Mouse (Mus musculus) heart, embryonic 15.5 days (tissue): ENCODE data around the gene Crnkl1. TPM values are rescaled to one million over a fixed set of nuclear protein-coding genes. Genes with fewer than 3 reads are reported as not detected.

Experiments
- ATAC-seq: fragments of 200-750 bp; cut with Nextera tagmentation; replicated peaks from 2 replicates; pipeline ENCODE4 v1.8.0; 2017; ENCODE audit warnings: low read depth, moderate TSS enrichment; ENCODE audit not compliant: insufficient number of reproducible peaks, insufficient read depth, low FRiP score
- H3K27ac ChIP-seq: fragments of 300-500 bp; sonication (generic); 2 replicates; pipeline ENCODE4 v1.5.1; 2015; ENCODE audit warnings: mild to moderate bottlenecking, inconsistent platforms
- H3K27me3 ChIP-seq: fragments of 300-500 bp; sonication (generic); 2 replicates; pipeline ENCODE4 v1.6.1; 2015; ENCODE audit warnings: inconsistent platforms
- H3K36me3 ChIP-seq: fragments of 300-500 bp; sonication (generic); 2 replicates; pipeline ENCODE4 v1.6.1; 2015; ENCODE audit warnings: mild to moderate bottlenecking, inconsistent platforms
- H3K4me1 ChIP-seq: fragments of 300-500 bp; sonication (generic); replicated peaks from 2 replicates; pipeline ENCODE4 v1.6.1; 2015; ENCODE audit warnings: inconsistent platforms
- H3K4me2 ChIP-seq: fragments of 300-500 bp; sonication (generic); 2 replicates; pipeline ENCODE4 v1.6.1; 2015; ENCODE audit warnings: inconsistent platforms, mild to moderate bottlenecking, moderate library complexity
- H3K4me3 ChIP-seq: fragments of 300-500 bp; sonication (generic); 2 replicates; pipeline ENCODE4 v1.5.1; 2015; ENCODE audit warnings: mild to moderate bottlenecking, inconsistent platforms
- H3K9ac ChIP-seq: fragments of 300-500 bp; sonication (generic); 2 replicates; pipeline ENCODE4 v1.6.1; 2015; ENCODE audit warnings: mild to moderate bottlenecking, inconsistent platforms
- H3K9me3 ChIP-seq: fragments of 300-500 bp; sonication (generic); replicated peaks from 2 replicates; pipeline ENCODE4 v1.6.1; 2016; ENCODE audit warnings: inconsistent platforms
- WGBS: fragments of 180-500 bp; shearing (Covaris S2); methylation state at CpG from one replicate; pipeline ENCODE4 v1.1.7; 2015; ENCODE audit warnings: mixed read lengths; 5-methylcytosine and 5-hydroxymethylcytosine counted together
- polyA plus RNA-seq: library from polyadenylated mRNA; unstranded; fragments of >200 nt; fragmentation: Nextera tagmentation; extraction: Ambion mirVana; gene quantifications from 2 replicates; pipeline ENCODE4 v1.2.1, GENCODE M21; 2015

The Crnkl1 gene
- polyA plus RNA-seq, 1 experiment from 2014 or later = 14.7 TPM

DNA sequence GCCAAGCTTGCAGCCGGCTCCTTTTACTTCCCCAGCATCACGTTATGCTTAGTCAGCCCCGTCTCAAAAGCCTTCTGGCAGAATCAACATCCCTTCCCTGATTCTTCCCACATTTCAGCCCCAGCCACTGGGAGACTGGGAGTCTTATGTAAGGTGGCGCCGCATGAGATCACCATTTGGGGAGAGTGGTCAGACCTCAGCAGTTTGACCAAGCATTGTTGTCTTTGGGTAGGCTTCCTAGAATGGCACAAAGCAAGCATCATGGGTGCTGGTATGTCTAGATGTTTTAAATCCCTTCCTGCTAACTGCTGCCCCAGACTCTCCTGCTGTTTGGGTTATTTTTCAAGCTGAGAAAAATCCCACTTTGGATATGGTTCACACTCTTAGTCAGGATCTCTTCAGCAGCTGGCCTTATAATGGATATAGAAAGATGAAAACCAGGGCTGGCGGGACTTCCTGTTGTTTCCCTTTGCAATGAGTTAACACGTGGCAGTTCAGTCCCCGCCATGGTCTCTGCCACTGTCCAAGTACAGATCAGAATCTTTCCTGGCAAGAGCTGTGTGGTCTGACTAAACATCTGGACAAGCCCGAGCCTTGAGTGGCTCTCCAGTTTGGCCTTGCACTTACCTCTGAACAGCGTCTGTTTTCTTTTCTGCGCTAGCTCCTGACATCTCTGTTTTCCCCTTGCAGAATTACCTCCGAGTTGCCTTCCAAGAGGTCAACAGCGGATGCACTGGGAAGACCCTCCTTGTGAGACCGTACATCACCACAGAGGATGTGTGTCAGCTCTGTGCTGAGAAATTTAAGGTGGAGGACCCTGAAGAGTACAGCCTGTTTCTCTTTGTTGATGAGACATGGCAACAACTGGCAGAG, 49.7 kb downstream of the Crnkl1 start:
- Histone ChIP-seq H3K4me2 (no peak overlapping the region), H3K4me1 (peaks cover 63% of the 10 kb centered on the region), H3K4me3 (no peak overlapping the region), H3K9me3 (no peaks in the 10 kb centered on the region), H3K27me3 (no peaks in the 10 kb centered on the region), H3K27ac (peak overlapping the region; percentile 77), H3K9ac (no peak overlapping the region), H3K36me3 (peaks cover 31% of the 10 kb centered on the region)
- ATAC-seq = peak; percentile 27; the same call in 1 of the 2 replicates
- WGBS = 45% methylated on average over 14 of the region's 14 CpGs

DNA sequence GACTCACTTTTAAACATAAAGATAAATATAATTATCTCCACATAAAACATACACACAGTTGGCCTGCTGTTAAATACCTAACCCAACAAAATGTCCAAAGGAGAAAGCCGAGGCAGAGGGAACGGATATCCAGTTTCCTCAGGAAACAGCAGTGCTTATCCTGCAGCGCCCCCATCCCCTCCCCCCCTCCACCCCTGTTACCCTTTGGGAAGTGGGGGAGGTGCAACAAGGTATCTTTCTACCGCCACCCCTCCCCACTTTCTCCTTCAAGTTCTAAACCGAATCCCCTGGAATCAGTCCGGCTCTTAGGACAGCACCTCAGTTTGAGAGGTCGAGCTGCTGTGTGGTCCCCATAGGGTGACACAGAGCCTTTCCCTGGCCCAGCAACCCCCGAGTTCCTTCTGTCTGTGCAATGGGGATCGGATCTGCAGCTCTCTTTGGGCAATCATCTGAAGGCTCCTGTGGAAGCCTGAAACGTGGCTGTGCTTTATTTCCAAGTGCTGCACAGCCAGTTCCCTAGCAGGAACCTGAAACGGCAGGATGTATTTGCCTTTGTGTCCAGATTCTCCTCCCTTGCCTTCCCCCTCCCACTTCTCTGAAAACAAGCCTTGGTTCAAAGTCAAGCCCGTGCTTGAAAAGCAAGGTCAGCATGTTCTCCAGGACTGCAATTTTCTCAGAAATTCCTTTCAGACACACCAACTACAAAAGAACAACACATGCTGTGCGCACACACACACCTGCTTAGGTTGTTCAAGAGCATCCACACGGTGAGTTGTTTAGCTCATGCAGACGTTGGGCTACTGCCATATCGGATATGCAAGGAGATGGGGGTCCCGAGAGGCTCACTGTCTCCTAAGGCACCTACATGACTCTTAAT, 50.5 kb downstream of the Crnkl1 start:
- WGBS = 31% methylated on average over 17 of the region's 17 CpGs
- H3K36me3 ChIP-seq = peaks cover 38% of the 10 kb centered on the region
- no peaks in the 10 kb centered on the region for H3K9me3 ChIP-seq
- H3K4me1 ChIP-seq = peaks cover 58% of the 10 kb centered on the region
- no peaks in the 10 kb centered on the region for H3K27me3 ChIP-seq
- no peak overlapping the region for H3K4me3 ChIP-seq
- H3K27ac ChIP-seq = peak overlapping the region; percentile 77
- no peak for ATAC-seq
- no peak overlapping the region for H3K4me2 ChIP-seq
- no peak overlapping the region for H3K9ac ChIP-seq

DNA sequence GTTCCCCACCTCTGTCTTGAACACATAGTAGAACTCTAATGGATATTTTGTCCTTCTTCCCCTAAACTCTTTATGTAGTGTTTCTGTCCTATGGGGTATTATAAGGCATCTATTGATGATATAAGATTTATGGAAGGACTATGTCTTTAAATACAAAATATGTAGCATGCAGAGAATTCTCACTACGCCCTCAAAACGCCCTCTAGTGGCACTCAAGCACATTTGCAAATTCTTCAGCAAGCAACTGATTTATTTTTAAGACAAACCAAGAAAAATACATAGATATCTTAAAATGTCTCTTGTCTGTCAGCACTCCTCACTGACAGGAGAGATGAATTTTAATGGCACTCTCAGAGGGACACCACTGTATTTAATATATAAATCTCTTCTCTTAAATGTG, 52.4 kb downstream of the Crnkl1 start:
- Histone ChIP-seq H3K4me1 (peaks cover 41% of the 10 kb centered on the region), H3K4me3 (no peak overlapping the region), H3K4me2 (no peak overlapping the region), H3K36me3 (peaks cover 53% of the 10 kb centered on the region), H3K27me3 (no peaks in the 10 kb centered on the region), H3K9ac (no peak overlapping the region), H3K27ac (no peak overlapping the region), H3K9me3 (no peaks in the 10 kb centered on the region)
- WGBS = 16% methylated on average over 2 of the region's 2 CpGs
- no peak for ATAC-seq

DNA sequence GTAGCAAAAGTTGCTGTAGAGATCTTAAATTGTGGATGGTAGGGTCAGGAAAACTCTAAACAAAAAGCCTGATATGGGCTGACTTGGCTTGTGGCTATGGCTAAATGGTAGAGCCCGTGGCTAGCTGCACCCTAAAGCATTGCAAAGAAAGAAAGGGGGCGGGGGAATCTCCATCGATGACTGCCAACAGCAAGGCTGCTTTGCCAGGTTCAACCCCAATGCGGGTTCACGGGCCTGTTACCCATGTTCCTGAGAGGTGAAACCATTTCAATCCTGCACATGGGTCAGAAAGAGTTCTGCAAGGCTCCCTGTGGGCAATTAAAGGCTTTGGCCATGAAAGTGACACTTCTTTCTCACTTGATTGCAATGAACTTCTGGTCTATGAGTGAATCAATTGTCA, 52.9 kb downstream of the Crnkl1 start:
- Histone ChIP-seq H3K4me3 (no peak overlapping the region), H3K9ac (no peak overlapping the region), H3K4me2 (no peak overlapping the region), H3K36me3 (peaks cover 52% of the 10 kb centered on the region), H3K27ac (0 out of 2 replicates have a peak overlapping the region, but pooled peaks have one; percentile 17), H3K27me3 (no peaks in the 10 kb centered on the region), H3K4me1 (peaks cover 37% of the 10 kb centered on the region), H3K9me3 (no peaks in the 10 kb centered on the region)
- no peak for ATAC-seq
- WGBS = 87% methylated on average over 5 of the region's 5 CpGs

DNA sequence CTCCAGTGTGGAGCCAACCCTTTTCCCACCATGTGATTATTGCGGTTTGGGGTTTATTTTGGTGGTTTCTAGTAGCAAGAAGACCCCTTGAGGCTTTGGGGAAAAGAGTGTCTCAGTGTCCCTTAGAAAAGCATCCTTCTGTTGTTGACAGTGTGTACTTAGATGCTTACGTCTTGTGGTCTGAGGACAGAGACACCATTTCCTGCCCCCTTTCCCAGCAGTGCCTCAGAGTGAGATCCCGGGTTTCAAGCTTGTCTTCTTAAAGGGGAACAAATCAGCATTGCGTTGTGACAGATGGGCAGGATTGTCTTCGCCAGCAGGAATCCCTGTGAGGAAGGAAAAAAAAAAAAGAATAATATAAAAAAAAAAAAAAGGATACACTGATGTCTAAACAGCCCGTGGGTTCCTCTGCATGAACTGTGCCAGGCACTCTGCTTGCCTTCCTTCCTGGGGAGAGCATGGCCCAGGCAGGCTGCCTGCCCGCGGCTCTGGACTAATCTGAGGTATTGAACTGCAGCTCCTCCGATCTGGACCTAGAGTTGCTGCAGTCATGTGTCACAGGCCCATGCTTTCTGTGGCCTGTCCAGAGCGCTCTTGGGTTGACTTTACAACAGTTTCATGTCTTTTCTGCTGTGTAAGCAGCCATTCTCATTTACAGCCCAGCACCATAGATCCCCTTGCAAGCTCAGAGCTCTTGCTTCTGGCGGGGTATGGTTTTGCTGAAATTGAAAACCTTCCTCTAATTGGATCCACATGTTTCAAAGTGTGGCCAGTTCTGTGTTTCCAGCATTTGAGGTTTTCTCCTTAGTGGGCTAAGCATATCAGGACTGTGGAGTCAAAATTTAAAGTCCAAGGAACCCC, 53.7 kb downstream of the Crnkl1 start:
- Histone ChIP-seq H3K27ac (peak overlapping the region; percentile 17; the same call in 1 of the 2 replicates), H3K9me3 (no peaks in the 10 kb centered on the region), H3K9ac (no peak overlapping the region), H3K4me1 (peaks cover 37% of the 10 kb centered on the region), H3K4me2 (no peak overlapping the region), H3K27me3 (no peaks in the 10 kb centered on the region), H3K36me3 (peaks cover 54% of the 10 kb centered on the region), H3K4me3 (no peak overlapping the region)
- no peak for ATAC-seq
- 70% methylated on average over 11 of the region's 11 CpGs for WGBS

DNA sequence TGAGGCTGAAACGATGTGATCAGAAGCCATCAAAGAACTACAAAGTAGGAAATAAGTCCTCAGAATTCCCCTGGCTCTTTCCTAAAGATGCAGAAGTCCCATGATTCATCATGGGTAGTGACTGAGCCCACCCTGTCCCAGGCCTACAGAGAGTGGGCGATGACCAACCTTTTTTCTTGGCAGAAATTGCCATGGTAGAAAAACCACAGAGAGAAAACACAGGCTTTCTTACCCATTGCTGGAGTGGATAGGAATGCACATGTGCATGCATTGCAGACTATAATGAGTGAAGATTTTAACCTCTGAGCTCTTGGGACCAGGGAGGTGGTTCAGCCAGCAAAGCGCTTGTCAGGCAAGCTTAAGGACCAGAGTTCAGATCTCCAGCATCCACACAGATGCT, 57.6 kb downstream of the Crnkl1 start:
- Histone ChIP-seq H3K9me3 (no peaks in the 10 kb centered on the region), H3K9ac (no peak overlapping the region), H3K4me1 (peaks cover 9% of the 10 kb centered on the region), H3K4me2 (no peak overlapping the region), H3K4me3 (no peak overlapping the region), H3K36me3 (peaks cover 41% of the 10 kb centered on the region), H3K27me3 (no peaks in the 10 kb centered on the region), H3K27ac (no peak overlapping the region)
- no peak for ATAC-seq
- 83% methylated on average over 3 of the region's 3 CpGs for WGBS

DNA sequence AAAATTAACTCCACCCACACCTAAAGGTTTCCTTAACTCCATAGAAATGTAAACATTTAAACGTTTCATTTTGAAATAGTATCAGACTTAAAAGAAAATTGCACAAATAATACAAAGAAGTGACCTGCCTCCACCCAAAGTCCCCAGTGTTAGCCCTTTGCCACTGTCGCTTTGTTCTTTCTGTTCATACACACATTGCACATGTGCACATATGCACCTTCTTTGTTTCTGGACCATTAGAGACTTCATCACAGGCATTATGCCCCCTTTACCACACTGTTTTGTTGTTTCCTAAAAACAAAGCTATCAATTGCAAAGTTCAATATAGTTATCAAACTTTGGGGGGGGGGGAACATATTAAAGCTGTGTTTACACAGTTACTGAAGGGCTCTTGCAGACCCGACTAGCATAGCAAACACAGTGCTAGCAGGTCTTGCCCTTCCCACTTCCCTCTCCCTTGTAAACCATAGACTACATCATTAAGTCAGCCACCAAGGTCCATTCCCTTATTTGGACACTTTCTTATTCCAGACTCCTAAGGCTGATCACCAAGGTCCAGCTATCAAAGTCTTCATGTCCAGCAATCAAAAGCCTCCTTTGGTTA, 59.8 kb downstream of the Crnkl1 start:
- no peak for ATAC-seq
- Histone ChIP-seq H3K4me3 (no peak overlapping the region), H3K27me3 (no peaks in the 10 kb centered on the region), H3K9ac (no peak overlapping the region), H3K9me3 (no peaks in the 10 kb centered on the region), H3K4me1 (peaks cover 5% of the 10 kb centered on the region; the same call in 1 of the 2 replicates), H3K4me2 (no peak overlapping the region), H3K36me3 (peaks cover 34% of the 10 kb centered on the region), H3K27ac (no peak overlapping the region)
- WGBS = 61% methylated on average over 3 of the region's 3 CpGs

DNA sequence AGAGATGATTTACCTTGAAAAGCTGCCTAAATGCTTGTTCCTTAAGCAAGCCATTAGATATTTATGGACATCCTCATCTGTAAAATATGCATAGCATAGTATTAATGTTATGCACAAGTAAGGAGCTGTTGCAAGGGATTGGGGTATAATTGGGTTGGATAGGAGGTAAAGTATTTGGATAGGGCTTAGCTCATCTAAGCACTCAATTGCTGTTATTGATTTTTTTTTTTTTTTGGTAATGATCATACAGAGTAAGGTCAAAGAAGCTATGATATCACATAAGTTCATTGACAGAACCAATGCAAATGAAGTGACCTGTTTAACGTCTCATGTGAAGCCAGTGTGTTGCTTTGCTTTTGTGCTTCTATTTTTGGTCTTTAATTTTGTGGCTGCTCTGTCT, 60.9 kb downstream of the Crnkl1 start:
- no peak for ATAC-seq
- WGBS = 51% methylated on average over 1 of the region's 1 CpGs
- peaks cover 35% of the 10 kb centered on the region for H3K36me3 ChIP-seq
- H3K9me3 ChIP-seq = no peaks in the 10 kb centered on the region
- no peak overlapping the region for H3K9ac ChIP-seq
- H3K27ac ChIP-seq = no peak overlapping the region
- no peak overlapping the region for H3K4me2 ChIP-seq
- peaks cover 5% of the 10 kb centered on the region; the same call in 1 of the 2 replicates for H3K4me1 ChIP-seq
- H3K27me3 ChIP-seq = no peaks in the 10 kb centered on the region
- no peak overlapping the region for H3K4me3 ChIP-seq

DNA sequence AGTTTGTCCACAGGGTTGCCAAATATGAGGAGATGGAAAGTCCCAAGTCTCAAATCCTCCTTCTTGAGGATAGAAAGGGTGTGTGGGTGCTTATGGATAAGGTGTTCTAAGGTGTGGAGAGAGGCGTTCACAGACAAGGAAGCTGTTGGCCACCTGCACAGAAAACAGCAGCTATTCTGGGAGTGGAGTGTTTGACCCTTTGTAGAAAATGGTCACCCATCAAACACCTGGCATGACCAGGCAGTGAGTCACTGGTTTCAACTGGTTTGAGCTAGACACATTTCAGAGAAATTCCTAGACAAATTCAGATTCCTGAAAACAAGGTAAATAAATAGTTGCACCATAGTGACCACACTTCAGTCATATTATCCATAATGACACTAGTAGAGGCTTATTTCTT, 62.7 kb downstream of the Crnkl1 start:
- 78% methylated on average over 1 of the region's 1 CpGs for WGBS
- H3K9ac ChIP-seq = no peak overlapping the region

DNA sequence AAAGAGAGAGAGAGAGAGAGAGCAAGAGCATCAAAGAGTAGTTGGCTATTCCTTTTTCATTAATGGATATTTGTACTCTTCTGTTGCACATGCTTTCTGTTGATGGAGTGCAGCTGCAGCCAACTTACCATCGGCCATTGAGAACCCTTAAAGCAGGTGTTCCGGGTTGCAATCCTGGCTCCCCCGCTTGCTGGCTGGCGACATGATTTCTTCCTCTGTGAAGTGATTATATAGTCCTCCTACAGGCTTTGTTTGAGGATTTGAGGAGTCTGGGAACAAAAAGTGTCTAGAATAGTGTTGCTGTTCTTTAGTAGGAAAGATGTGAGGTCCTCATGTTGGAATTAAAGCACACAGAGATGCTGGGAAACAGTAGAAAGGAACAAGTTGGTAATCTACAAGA, 63.5 kb downstream of the Crnkl1 start:
- no peak for ATAC-seq
- Histone ChIP-seq H3K4me3 (no peak overlapping the region), H3K27ac (no peak overlapping the region), H3K9ac (no peak overlapping the region), H3K9me3 (no peaks in the 10 kb centered on the region), H3K4me1 (peaks cover 5% of the 10 kb centered on the region; the same call in 1 of the 2 replicates), H3K4me2 (no peak overlapping the region), H3K27me3 (no peaks in the 10 kb centered on the region), H3K36me3 (peaks cover 20% of the 10 kb centered on the region)
- WGBS = 86% methylated on average over 4 of the region's 4 CpGs

More for the DNA sequence above, 62.7 kb downstream of the Crnkl1 start:
- H3K36me3 ChIP-seq = peaks cover 28% of the 10 kb centered on the region
- no peak overlapping the region for H3K27ac ChIP-seq
- no peaks in the 10 kb centered on the region for H3K27me3 ChIP-seq
- H3K4me1 ChIP-seq = peaks cover 5% of the 10 kb centered on the region; the same call in 1 of the 2 replicates
- H3K4me2 ChIP-seq = no peak overlapping the region
- H3K9me3 ChIP-seq = no peaks in the 10 kb centered on the region
- H3K4me3 ChIP-seq = no peak overlapping the region
- no peak for ATAC-seq
